Mouse (Mus musculus) heart, embryonic 15.5 days (tissue): ENCODE data around the gene Rasal1. TPM values are rescaled to one million over a fixed set of nuclear protein-coding genes. Genes with fewer than 3 reads are reported as not detected.

ENCODE experiments used
- ATAC-seq: fragments of 200-750 bp; cut with Nextera tagmentation; replicated peaks from 2 replicates; pipeline ENCODE4 v1.8.0; 2017; ENCODE audit warnings: low read depth, moderate TSS enrichment; ENCODE audit not compliant: insufficient number of reproducible peaks, insufficient read depth, low FRiP score
- H3K27ac ChIP-seq: fragments of 300-500 bp; sonication (generic); 2 replicates; pipeline ENCODE4 v1.5.1; 2015; ENCODE audit warnings: mild to moderate bottlenecking, inconsistent platforms
- H3K27me3 ChIP-seq: fragments of 300-500 bp; sonication (generic); 2 replicates; pipeline ENCODE4 v1.6.1; 2015; ENCODE audit warnings: inconsistent platforms
- H3K36me3 ChIP-seq: fragments of 300-500 bp; sonication (generic); 2 replicates; pipeline ENCODE4 v1.6.1; 2015; ENCODE audit warnings: mild to moderate bottlenecking, inconsistent platforms
- H3K4me1 ChIP-seq: fragments of 300-500 bp; sonication (generic); replicated peaks from 2 replicates; pipeline ENCODE4 v1.6.1; 2015; ENCODE audit warnings: inconsistent platforms
- H3K4me2 ChIP-seq: fragments of 300-500 bp; sonication (generic); 2 replicates; pipeline ENCODE4 v1.6.1; 2015; ENCODE audit warnings: inconsistent platforms, mild to moderate bottlenecking, moderate library complexity
- H3K4me3 ChIP-seq: fragments of 300-500 bp; sonication (generic); 2 replicates; pipeline ENCODE4 v1.5.1; 2015; ENCODE audit warnings: mild to moderate bottlenecking, inconsistent platforms
- H3K9ac ChIP-seq: fragments of 300-500 bp; sonication (generic); 2 replicates; pipeline ENCODE4 v1.6.1; 2015; ENCODE audit warnings: mild to moderate bottlenecking, inconsistent platforms
- H3K9me3 ChIP-seq: fragments of 300-500 bp; sonication (generic); replicated peaks from 2 replicates; pipeline ENCODE4 v1.6.1; 2016; ENCODE audit warnings: inconsistent platforms
- WGBS: fragments of 180-500 bp; shearing (Covaris S2); methylation state at CpG from one replicate; pipeline ENCODE4 v1.1.7; 2015; ENCODE audit warnings: mixed read lengths; 5-methylcytosine and 5-hydroxymethylcytosine counted together
- polyA plus RNA-seq: library from polyadenylated mRNA; unstranded; fragments of >200 nt; fragmentation: Nextera tagmentation; extraction: Ambion mirVana; gene quantifications from 2 replicates; pipeline ENCODE4 v1.2.1, GENCODE M21; 2015

Gene Rasal1
- polyA plus RNA-seq, 1 experiment from 2014 or later: 0.25 TPM

- H3K9ac ChIP-seq: no peak overlapping the region
- ATAC-seq: no peak
- H3K4me3 ChIP-seq: no peak overlapping the region
- no peaks in the 10 kb centered on the region for H3K9me3 ChIP-seq
- H3K4me2 ChIP-seq: no peak overlapping the region
- H3K27ac ChIP-seq: no peak overlapping the region
- H3K27me3 ChIP-seq: no peaks in the 10 kb centered on the region
- peaks cover 14% of the 10 kb centered on the region for H3K4me1 ChIP-seq
- WGBS: 66% methylated on average over 5 of the region's 5 CpGs
- peaks cover 90% of the 10 kb centered on the region for H3K36me3 ChIP-seq
Observed at GRCm38 (mm10) chr5:120622198-120622851, 26.3 kb upstream of the Rasal1 start.

- H3K4me1 ChIP-seq: peaks cover 17% of the 10 kb centered on the region
- H3K27ac ChIP-seq: no peak overlapping the region
- peaks cover 72% of the 10 kb centered on the region for H3K36me3 ChIP-seq
- WGBS: 90% methylated on average over 10 of the region's 10 CpGs
- no peaks in the 10 kb centered on the region for H3K9me3 ChIP-seq
- no peak overlapping the region for H3K4me3 ChIP-seq
- no peaks in the 10 kb centered on the region for H3K27me3 ChIP-seq
- H3K9ac ChIP-seq: no peak overlapping the region
- no peak overlapping the region for H3K4me2 ChIP-seq
- ATAC-seq: no peak
Observed at GRCm38 (mm10) chr5:120624427-120624826, 24.2 kb upstream of the Rasal1 start.

GRCm38 (mm10) chr5:120626399-120626798 lies 22.2 kb upstream of the Rasal1 start:
- Histone ChIP-seq H3K27me3 (peaks cover 6% of the 10 kb centered on the region; the same call in 1 of the 2 replicates), H3K4me3 (no peak overlapping the region), H3K36me3 (peaks cover 55% of the 10 kb centered on the region), H3K4me2 (no peak overlapping the region), H3K27ac (no peak overlapping the region), H3K9ac (no peak overlapping the region), H3K9me3 (no peaks in the 10 kb centered on the region), H3K4me1 (peaks cover 19% of the 10 kb centered on the region)
- 0 out of 2 replicates have a peak, but pooled peaks have one; percentile 8 for ATAC-seq
- 38% methylated on average over 19 of the region's 19 CpGs for WGBS

- H3K4me1 ChIP-seq: peaks cover 11% of the 10 kb centered on the region
- 87% methylated on average over 15 of the region's 15 CpGs for WGBS
- H3K36me3 ChIP-seq: peaks cover 44% of the 10 kb centered on the region
- no peak overlapping the region for H3K27ac ChIP-seq
- no peak for ATAC-seq
- H3K27me3 ChIP-seq: peaks cover 6% of the 10 kb centered on the region; the same call in 1 of the 2 replicates
- no peak overlapping the region for H3K4me2 ChIP-seq
- H3K9ac ChIP-seq: no peak overlapping the region
- H3K9me3 ChIP-seq: no peaks in the 10 kb centered on the region
- H3K4me3 ChIP-seq: no peak overlapping the region
Observed at GRCm38 (mm10) chr5:120627515-120628300, 20.9 kb upstream of the Rasal1 start.

GRCm38 (mm10) chr5:120628624-120629023 lies 20.0 kb upstream of the Rasal1 start:
- 42% methylated on average over 7 of the region's 7 CpGs for WGBS
- Histone ChIP-seq H3K36me3 (peaks cover 38% of the 10 kb centered on the region), H3K4me3 (no peak overlapping the region), H3K27me3 (peaks cover 6% of the 10 kb centered on the region; the same call in 1 of the 2 replicates), H3K27ac (no peak overlapping the region), H3K4me1 (peaks cover 11% of the 10 kb centered on the region), H3K9me3 (no peaks in the 10 kb centered on the region), H3K4me2 (no peak overlapping the region), H3K9ac (no peak overlapping the region)
- no peak for ATAC-seq

GRCm38 (mm10) chr5:120631128-120631527 lies 17.5 kb upstream of the Rasal1 start:
- H3K9me3 ChIP-seq: no peaks in the 10 kb centered on the region
- H3K27ac ChIP-seq: no peak overlapping the region
- ATAC-seq: no peak
- H3K27me3 ChIP-seq: peaks cover 6% of the 10 kb centered on the region; the same call in 1 of the 2 replicates
- H3K9ac ChIP-seq: peak overlapping the region; percentile 49
- H3K4me1 ChIP-seq: peaks cover 14% of the 10 kb centered on the region
- peak overlapping the region; percentile 35 for H3K4me3 ChIP-seq
- WGBS: 4% methylated on average over 29 of the region's 29 CpGs
- H3K4me2 ChIP-seq: peak overlapping the region; percentile 63
- peaks cover 13% of the 10 kb centered on the region; the same call in 1 of the 2 replicates for H3K36me3 ChIP-seq

- 87% methylated on average over 5 of the region's 5 CpGs for WGBS
- H3K4me3 ChIP-seq: no peak overlapping the region
Observed at GRCm38 (mm10) chr5:120631892-120632291, 16.7 kb upstream of the Rasal1 start.

GRCm38 (mm10) chr5:120634131-120634530 lies 14.5 kb upstream of the Rasal1 start, which contains the start of gene Cfap73:
Gene Cfap73, minus strand, starts transcription at chr5:120634235.
- H3K36me3 ChIP-seq: no peaks in the 10 kb centered on the region
- no peak for ATAC-seq
- H3K9ac ChIP-seq: no peak within 1 kb of the TSS
- H3K9me3 ChIP-seq: no peaks in the 10 kb centered on the region
- H3K4me1 ChIP-seq: peaks cover 11% of the 10 kb centered on the region
- H3K4me2 ChIP-seq: no peak within 1 kb of the TSS
- WGBS: 35% methylated on average over 9 of the region's 9 CpGs
- no peak within 1 kb of the TSS for H3K27ac ChIP-seq
- no peak within 1 kb of the TSS for H3K4me3 ChIP-seq
- peaks cover 6% of the 10 kb centered on the region; the same call in 1 of the 2 replicates for H3K27me3 ChIP-seq

More at GRCm38 (mm10) chr5:120631892-120632291, 16.7 kb upstream of the Rasal1 start:
- no peak overlapping the region for H3K9ac ChIP-seq
- no peak overlapping the region for H3K4me2 ChIP-seq
- H3K27me3 ChIP-seq: peaks cover 6% of the 10 kb centered on the region; the same call in 1 of the 2 replicates
- peaks cover 5% of the 10 kb centered on the region; the same call in 1 of the 2 replicates for H3K36me3 ChIP-seq
- H3K27ac ChIP-seq: no peak overlapping the region
- no peaks in the 10 kb centered on the region for H3K9me3 ChIP-seq
- no peak for ATAC-seq
- peaks cover 14% of the 10 kb centered on the region for H3K4me1 ChIP-seq

GRCm38 (mm10) chr5:120634860-120635259 lies 13.8 kb upstream of the Rasal1 start:
- ATAC-seq: no peak
- no peak overlapping the region for H3K4me2 ChIP-seq
- no peak overlapping the region for H3K9ac ChIP-seq
- H3K9me3 ChIP-seq: no peaks in the 10 kb centered on the region
- H3K27me3 ChIP-seq: peaks cover 5% of the 10 kb centered on the region; the same call in 1 of the 2 replicates
- WGBS: 47% methylated on average over 5 of the region's 5 CpGs
- H3K4me3 ChIP-seq: no peak overlapping the region
- peaks cover 11% of the 10 kb centered on the region for H3K4me1 ChIP-seq
- no peaks in the 10 kb centered on the region for H3K36me3 ChIP-seq
- H3K27ac ChIP-seq: no peak overlapping the region

- Histone ChIP-seq H3K4me2 (no peak overlapping the region), H3K9ac (no peak overlapping the region), H3K36me3 (no peaks in the 10 kb centered on the region), H3K4me3 (no peak overlapping the region), H3K27me3 (no peaks in the 10 kb centered on the region), H3K9me3 (no peaks in the 10 kb centered on the region), H3K4me1 (peaks cover 11% of the 10 kb centered on the region), H3K27ac (no peak overlapping the region)
- WGBS: 73% methylated on average over 5 of the region's 5 CpGs
- no peak for ATAC-seq
Observed at GRCm38 (mm10) chr5:120635633-120636032, 13.0 kb upstream of the Rasal1 start.

GRCm38 (mm10) chr5:120640094-120640493 lies 8.5 kb upstream of the Rasal1 start:
- no peak for ATAC-seq
- Histone ChIP-seq H3K36me3 (no peaks in the 10 kb centered on the region), H3K4me1 (peaks cover 8% of the 10 kb centered on the region), H3K9me3 (no peaks in the 10 kb centered on the region), H3K27ac (no peak overlapping the region), H3K9ac (no peak overlapping the region), H3K4me3 (no peak overlapping the region), H3K27me3 (peaks cover 3% of the 10 kb centered on the region; the same call in 1 of the 2 replicates), H3K4me2 (no peak overlapping the region)
- WGBS: 84% methylated on average over 7 of the region's 7 CpGs
